In the genomic region with DNA sequence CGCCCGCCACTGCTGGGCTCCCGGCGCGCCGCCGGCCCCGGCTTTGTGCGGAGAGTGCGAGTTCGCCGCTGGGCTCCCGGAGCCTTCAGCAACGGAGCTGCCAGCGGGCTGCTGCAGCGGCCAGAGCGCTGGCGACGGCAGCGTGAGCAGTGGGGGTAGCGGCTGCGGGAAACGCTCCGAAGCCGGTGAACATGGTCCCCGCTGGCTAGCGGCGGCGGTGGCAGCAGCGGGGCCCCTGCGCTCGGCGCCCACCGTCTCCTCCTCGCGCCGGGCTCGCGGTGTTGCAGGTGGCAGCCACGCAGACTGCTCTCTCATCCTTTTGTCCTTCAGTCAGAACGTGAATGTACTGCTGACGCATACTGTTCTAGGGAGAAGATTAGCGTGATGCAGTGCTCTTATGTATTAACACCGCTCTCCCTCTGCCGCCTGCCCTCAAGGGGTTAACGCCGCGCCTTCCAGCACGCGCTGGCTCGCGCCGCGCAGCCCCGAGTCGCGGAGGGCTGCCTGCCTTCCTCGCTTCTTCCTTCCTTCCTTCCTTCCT, we compare ENCODE assay signal across 7 mouse cellular contexts. TPM values are rescaled to one million over a fixed set of nuclear protein-coding genes. Genes with fewer than 3 reads are reported as not detected.
A peak's percentile ranks its signal among the peaks of the same experiment; 100 is the strongest.
DNase-seq lines count a peak whose midpoint lies in the region; ATAC-seq lines count a peak whose summit lies in the region.

No protein-coding gene starts in this region.

- under 1% methylated on average over 57 of the region's 58 CpGs for WGBS in stomach, embryonic 15.5 days

- H3K27ac ChIP-seq in stomach, embryonic 15.5 days = no peak overlapping the region

- no peaks in the 10 kb centered on the region for H3K9me3 ChIP-seq in megakaryocyte, embryonic 14.5 days
- no peaks in the 10 kb centered on the region for H3K9me3 ChIP-seq in stomach, embryonic 15.5 days

- peak; percentile 53; the same call in 1 of the 2 replicates for ATAC-seq in stomach, embryonic 15.5 days (ENCODE audit: insufficient read depth, low FRiP score, low read depth)

- H3K4me1 ChIP-seq in megakaryocyte, embryonic 14.5 days = peaks cover 62% of the 10 kb centered on the region
- H3K4me1 ChIP-seq in stomach, embryonic 15.5 days = peaks cover 19% of the 10 kb centered on the region

- peak; percentile 20 for DNase-seq in urinary bladder, postnatal 25 days (ENCODE audit: low spot score)
- no peak for DNase-seq in urinary bladder, postnatal 36 days (ENCODE audit: low spot score in 2 of 2)
- peak; percentile 66 for DNase-seq in cerebellum, adult 8-10 months
- DNase-seq in frontal cortex, postnatal 36 days (ENCODE audit: low spot score in 2 of 2) = peak; percentile 60 to 63
- peak; percentile 39 for DNase-seq in kidney, postnatal 14 days

- peak overlapping the region; percentile 100 for H3K4me2 ChIP-seq in stomach, embryonic 15.5 days

- H3K9ac ChIP-seq in stomach, embryonic 15.5 days = peak overlapping the region; percentile 39; the same call in 1 of the 2 replicates

- H3K4me3 ChIP-seq in megakaryocyte, embryonic 14.5 days (replicated peaks) = peak overlapping the region; percentile 93
- H3K4me3 ChIP-seq in stomach, embryonic 15.5 days (replicated peaks) = peak overlapping the region; percentile 58

- peaks cover 20% of the 10 kb centered on the region for H3K36me3 ChIP-seq in megakaryocyte, embryonic 14.5 days (replicated peaks; ENCODE audit: low read length)
- no peaks in the 10 kb centered on the region for H3K36me3 ChIP-seq in stomach, embryonic 15.5 days

- H3K27me3 ChIP-seq in megakaryocyte, embryonic 14.5 days (replicated peaks) = peaks cover 40% of the 10 kb centered on the region
- H3K27me3 ChIP-seq in stomach, embryonic 15.5 days (replicated peaks) = peaks cover 8% of the 10 kb centered on the region

RNA-seq across cellular contexts. Expression of a gene that starts 1.3 kb away (rescaled TPM):
- polyA plus RNA-seq in megakaryocyte, embryonic 14.5 days (2012; ENCODE audit: insufficient read depth, low replicate concordance) = 0.06 TPM in 1 of 2 replicates, not detected in the other
- 0.41 and 0.70 TPM in 2 replicates for polyA plus RNA-seq in stomach, embryonic 15.5 days (2015; fragmentation: Nextera tagmentation; extraction: Ambion mirVana)

Comparison
In these comparisons a context has a peak if more than half of its experiments do, and no peak if none do; other contexts are left out.
1. DNase-seq: peak in urinary bladder, postnatal 25 days (single experiment), cerebellum, adult 8-10 months (single experiment), frontal cortex, postnatal 36 days (2 of 2) and kidney, postnatal 14 days (single experiment); none in urinary bladder, postnatal 36 days (0 of 2).